Mouse (Mus musculus) large intestine, adult 2 months (tissue): Measurements from ENCODE around the gene Asb18. TPM values are rescaled to one million over a fixed set of nuclear protein-coding genes. Genes with fewer than 3 reads are reported as not detected.

Source experiments
- DNase-seq: peaks from one replicate; pipeline ENCODE4 v3.0.0-alpha.2; 2012; ENCODE audit warnings: low read depth, low spot score
- WGBS: fragments of 180-500 bp; shearing (Covaris S2); methylation state at CpG from one replicate; pipeline ENCODE4 v1.1.7; 2018; 5-methylcytosine and 5-hydroxymethylcytosine counted together
- polyA plus RNA-seq: library from polyadenylated mRNA; depleted of rRNA; stranded (reverse); fragments of >200 nt; gene quantifications from 2 replicates; pipeline ENCODE4 v1.2.3, GENCODE M21; 2012

Gene Asb18
- polyA plus RNA-seq, 1 experiment: not detected

DNA sequence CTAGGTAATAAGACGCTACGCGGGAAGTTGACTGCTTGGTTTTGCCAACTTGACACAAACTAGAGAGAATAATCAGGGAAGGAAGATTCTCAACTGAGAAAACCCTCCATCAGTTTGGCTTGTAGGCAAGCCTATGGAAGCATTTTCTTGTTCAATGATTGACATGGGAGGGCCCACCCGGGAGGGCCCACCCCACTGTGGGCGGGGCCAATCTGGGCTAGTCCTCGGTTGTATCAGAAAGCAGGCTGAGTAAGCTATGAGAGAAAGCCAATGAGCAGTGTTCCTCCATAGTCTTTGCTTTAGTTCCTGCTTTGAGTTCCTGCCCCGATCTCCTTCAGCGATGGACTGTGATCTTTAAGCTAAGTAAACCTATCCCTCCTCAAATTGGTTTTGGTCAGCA lies 38.1 kb downstream of the Asb18 start:
- WGBS: 65% methylated on average over 8 of the region's 8 CpGs
- no peak for DNase-seq

DNA sequence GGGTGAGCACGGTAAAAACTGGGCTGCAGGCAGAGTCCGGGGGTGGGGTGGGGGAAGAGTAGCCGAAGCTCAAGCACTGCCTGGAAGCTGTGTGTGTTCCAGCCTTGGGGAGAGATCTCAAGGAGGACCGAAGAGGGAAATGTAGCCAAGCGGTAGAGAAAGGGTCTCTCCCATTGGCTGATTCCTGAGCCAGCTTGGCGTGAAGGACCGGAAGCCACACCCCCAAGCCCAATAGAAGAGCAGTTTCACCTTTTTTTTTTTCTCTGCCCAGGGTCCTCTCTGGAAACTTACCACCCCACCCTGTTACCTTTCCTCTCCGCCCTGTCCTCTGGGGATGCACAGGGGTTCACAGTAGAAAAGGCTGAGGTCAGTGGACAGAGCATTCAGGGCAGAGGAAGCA lies 39.9 kb downstream of the Asb18 start:
- no peak for DNase-seq
- 68% methylated on average over 8 of the region's 8 CpGs for WGBS

DNA sequence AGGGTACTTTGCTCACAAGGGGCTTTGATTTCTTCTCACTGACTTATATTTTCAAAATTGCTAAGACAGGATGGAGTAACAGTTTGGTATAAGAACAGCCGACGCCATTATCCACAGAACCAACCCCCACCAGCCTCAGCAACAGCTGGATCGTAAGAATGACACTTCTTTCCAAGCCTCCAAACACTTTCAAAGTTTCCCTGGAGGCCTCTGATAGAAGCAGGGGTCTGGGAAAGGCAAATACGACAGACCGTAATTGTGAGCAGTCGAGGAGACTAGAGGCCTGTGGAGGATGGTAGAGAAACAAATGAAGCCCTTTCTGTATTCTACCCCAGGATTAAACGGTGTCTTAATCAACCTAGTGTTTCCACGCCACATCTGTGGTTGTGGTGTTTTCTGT lies 42.6 kb downstream of the Asb18 start:
- no peak for DNase-seq
- 43% methylated on average over 8 of the region's 8 CpGs for WGBS

DNA sequence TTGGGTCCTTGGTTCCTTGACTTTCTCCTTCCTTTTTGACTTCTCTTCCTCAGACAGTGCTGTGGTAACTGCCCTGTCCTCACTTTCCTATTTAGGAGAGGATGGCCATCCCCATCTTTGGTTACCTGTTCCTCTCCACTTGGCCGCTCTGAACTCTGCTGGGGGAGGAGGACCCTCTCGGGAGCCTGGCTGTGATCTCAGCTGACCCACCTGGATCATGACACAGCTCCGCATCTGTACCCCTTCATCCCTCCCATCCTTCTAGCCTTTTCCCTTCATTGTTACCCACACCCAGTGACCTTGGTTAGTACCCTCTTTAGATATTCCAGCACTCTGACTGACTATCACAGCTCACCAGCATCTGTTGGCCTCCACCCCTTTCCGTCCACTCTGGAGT lies 44.8 kb downstream of the Asb18 start:
- WGBS: 75% methylated on average over 4 of the region's 4 CpGs
- DNase-seq: no peak

DNA sequence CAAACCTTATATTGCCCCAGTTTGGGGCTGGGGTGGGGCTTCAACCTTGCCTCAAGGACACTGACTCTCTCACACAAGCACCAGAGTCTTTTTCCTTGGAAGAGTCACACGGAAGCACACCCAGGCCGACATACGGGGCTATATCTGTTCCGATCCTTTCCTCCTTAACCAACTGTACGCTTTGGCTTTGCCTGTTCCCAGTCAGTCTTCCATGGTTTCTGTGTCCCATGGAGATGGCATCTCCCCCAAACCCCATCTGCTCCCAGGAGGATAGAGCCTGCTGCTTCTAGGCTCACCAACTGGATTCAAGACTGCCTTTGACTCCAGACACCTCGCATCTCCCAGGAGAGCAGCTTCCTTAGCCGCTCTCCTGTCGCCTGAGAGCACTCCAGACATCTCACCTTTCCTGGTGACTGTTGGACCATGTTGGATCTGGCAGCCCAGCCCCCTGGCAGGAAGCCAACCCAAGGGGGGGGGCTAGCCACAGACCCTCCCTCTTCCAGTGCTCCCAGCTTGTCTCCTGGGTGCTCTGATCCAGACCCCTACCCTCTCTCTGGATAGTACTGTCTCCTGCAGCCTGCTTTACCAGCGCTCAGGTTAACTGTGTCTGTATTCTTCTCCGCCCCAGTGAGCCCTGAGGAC lies 45.3 kb downstream of the Asb18 start:
- WGBS: 45% methylated on average over 10 of the region's 10 CpGs
- DNase-seq: no peak

DNA sequence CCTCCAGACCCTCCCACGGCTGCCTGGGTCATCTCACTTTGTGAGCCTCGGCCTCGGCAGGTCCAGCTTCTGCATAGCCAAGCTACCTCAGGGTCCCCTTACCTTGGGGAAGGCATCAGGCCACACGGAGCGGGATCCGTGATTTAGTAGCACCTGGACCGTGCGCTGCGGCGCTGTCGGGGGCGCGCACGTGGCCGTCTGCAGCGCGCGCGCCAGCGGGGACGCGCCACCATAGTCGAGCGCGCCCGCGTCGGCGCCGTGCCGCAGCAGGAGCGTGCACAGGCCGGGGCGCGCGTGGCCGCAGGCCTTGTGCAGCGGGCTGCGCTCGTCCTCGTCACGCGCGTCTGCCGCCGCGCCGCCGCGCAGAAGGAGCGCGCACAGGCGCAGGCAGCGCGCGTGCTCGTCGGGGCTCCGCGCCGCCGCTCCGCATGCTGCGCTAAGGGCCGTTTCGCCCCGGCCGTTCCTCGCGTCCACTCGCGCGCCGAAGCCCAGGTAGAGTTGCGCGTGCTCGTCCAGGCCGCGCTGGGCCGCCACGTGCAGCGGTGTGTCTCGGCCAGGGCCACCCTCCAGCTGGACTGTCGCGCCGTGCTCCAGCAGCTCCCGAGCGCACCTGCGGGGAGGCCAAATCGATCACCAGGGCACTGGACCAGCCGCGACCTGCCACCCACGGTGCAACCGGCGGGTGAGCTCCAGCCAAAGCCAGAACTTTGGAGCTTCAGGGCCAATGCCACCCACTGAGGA lies 46.2 kb downstream of the Asb18 start:
- DNase-seq: no peak
- WGBS: 1% methylated on average over 95 of the region's 95 CpGs

DNA sequence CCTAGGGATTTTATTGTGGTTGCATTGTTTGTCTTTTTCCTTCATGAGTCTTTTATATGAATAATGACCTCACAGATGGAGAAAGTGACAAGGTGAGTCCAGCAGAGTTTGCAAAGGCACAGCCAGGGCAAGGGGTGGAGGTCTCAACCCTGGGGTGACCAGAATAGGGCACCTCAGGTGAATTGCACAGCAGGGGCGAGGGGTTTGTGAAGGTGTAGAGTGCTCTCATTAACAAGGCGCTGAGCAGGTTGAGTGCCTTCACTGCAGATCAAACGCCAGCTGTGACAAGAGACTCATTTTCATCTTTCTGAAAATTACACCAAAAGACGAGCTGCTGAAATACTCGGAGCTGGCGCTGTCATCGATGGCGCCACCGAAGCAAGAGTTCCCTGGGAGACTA lies 46.9 kb downstream of the Asb18 start:
- no peak for DNase-seq
- WGBS: 25% methylated on average over 9 of the region's 9 CpGs

DNA sequence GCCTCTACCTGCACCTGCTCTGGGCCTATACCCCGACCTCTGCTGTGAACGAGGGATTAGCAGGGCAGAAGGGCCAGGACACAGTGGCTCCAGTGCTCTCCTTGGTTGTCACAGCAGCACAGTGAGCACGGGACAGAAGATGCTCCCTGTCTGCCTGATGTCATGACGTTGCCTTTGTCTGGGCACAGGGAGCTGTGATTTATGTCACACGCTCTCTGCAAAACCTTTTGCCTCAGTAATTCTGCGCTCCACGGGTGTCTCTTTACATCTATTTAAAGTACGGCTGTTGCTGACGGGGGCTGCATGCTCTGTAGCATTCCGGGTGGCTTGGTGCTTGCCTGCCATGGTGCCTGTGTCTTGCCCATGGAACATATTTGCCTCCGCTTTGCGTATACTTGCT lies 50.0 kb downstream of the Asb18 start:
- WGBS: 75% methylated on average over 12 of the region's 12 CpGs
- no peak for DNase-seq

DNA sequence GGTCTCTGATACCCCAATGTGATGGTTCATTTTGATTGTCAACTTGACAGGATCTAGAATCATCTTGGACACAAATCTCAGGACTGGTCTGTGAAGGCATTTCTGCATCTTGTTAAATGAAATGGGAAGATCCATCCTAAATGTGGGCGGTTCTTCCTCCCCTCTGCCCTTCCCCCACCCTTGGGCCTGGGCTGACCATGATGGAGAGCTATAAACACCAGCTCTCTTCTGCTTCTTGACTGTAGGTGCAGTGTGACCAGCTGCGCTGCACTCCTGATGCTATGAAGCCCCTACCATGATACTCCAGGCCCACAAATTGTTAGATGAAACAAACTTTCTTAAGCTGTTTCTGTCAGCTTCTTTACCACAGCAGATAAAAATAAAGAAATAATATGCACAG lies 51.2 kb downstream of the Asb18 start:
- DNase-seq: no peak
- WGBS: 85% methylated on average over 2 of the region's 2 CpGs

DNA sequence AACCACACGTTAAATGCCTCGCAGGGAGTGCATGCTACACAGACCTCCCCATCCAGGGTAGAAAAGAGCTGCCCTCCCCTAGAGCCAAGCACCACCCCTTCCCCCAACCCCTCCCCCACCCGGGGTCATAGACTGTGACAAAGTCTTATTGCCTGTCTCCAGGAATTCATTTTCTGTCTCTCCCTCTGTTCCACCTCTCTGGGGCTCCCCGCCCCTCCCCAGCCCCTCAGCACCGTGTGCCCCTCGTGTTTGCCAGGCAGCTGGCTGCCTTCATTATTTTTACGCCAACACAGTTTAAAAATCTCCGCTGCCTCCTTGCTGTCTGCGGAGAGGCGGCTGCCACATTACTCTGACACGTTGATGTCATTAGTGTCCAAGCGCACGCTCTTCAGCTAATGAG lies 52.4 kb downstream of the Asb18 start:
- no peak for DNase-seq

DNA sequence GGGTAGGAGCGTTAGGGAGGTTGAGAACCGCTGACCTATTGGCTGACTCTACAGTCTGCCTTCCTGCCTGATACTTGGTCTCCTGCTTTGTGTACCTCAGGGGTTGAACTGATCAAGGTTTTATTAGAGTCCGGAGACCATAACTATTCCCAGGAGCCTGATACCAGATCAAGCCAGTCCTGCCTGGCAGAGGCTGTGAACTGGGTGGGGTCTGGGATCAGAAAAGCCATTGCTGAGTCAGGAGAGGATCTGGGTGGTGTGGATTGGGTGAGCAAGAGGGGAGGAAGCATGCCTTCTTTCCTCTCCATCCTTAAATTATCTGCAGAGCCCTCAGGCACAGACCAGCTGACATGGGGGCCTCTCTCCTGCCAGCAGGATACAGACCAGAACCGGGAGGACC lies 55.1 kb downstream of the Asb18 start:
- DNase-seq: no peak
- WGBS: 78% methylated on average over 4 of the region's 4 CpGs

More for the DNA sequence above, 52.4 kb downstream of the Asb18 start:
- WGBS: 31% methylated on average over 13 of the region's 13 CpGs

DNA sequence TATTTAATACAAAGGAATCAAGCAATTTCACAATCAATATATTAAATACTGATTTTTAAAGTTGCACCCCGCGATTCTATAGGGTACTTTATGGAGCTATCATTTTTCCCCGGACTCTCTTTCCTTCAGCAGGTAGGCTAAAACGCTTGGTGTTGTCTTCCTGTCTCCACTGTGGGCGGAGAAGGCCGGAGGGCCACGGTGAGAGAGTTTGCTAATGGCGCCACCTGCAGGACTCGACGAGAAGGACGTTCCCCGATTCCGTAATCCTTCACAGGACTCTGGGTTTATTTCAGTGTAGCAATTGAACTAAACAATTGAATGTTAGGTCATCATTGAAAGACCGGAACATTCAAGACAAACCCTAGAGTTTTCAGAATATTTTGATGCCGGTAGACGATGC lies 71.3 kb downstream of the Asb18 start:
- WGBS: 3% methylated on average over 16 of the region's 16 CpGs
- peak; percentile 28 for DNase-seq

DNA sequence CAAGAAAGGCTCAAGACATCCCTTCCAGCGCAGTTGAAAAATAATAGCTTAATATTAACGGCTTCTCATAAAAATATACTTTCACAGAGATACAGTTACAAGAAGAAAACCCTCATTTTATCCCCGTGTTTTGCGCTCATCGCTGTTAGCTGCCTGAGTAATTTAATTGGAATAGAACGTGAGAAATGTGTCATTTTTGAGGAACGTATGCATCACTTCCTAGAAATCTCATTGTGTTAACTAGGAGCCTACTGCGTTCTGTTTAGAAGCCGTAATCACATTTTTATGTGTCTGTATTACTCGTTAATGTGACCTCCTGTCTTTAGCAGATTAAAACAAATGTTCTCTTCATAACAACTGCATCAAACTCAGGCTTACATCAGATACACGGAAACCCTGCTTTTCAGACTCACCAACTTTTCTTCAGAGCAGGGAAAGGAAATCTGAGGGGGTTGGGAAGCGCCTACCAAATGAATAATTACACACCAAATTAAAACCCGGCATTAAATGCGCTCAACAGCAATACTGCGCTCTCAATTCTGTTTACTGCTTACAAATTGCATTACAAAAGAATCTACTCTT lies 72.0 kb downstream of the Asb18 start:
- 13% methylated on average over 15 of the region's 15 CpGs for WGBS
- no peak for DNase-seq

DNA sequence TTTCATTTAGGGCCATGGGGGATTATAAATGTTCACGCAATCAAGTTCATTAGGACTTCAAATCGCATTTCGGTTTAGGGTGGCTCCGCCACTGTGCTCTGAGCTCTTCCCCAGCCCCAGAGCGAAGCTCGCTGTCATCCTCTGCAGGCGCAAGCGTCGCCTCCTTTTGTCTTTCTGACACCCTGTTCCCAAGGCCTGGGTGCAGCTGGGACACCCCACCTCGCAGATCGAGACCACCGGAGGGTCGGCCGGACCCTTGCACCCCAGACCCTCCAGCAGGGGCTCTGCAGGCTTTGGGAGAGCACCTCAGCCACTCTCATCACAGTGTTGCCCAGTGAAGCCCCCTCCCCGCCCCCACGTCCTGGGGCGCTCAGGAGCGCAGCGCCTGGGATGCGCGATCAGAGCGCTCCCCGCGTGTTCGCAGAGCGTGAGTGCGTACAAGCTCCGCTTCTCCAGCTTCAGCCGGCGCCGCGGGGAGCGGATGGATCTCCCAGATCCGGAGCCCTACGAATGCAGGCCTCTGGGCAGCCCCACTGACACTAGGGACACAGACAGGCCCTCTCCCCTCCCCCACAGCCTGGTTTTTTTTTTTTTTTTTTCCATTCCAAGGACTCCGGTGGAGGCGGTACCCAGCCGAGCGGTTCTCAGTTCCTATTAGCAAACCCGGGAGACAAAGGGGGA lies 72.6 kb downstream of the Asb18 start:
- 4% methylated on average over 40 of the region's 40 CpGs for WGBS
- DNase-seq: no peak

DNA sequence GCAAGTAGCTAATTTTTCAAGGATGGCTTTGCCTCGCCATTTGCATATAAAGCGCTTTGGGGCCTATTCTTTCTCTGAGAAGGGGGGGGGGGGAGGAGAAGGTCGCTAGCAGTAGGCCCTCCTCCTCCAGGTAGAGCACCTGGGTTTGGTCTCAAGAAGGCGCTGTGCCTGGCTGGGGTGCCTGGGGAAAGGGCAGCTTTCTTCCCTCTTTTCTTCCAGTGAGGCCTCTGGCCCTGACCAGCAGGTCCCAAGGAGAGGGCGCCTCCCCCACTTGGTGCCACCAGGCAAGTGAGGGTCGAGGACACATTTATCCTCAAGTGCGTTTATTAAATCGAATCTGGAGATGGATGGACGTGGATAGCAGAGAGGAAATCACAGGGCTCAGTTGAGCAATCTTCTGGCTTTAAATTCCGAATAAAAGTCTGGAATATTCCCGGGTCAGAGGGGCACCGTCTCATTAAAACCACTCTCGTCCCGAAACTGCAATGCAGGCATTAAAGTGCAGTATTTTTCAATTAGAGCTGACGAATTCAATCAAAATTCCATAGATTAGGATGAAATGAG lies 73.4 kb downstream of the Asb18 start:
- WGBS: 23% methylated on average over 15 of the region's 15 CpGs
- DNase-seq: no peak

DNA sequence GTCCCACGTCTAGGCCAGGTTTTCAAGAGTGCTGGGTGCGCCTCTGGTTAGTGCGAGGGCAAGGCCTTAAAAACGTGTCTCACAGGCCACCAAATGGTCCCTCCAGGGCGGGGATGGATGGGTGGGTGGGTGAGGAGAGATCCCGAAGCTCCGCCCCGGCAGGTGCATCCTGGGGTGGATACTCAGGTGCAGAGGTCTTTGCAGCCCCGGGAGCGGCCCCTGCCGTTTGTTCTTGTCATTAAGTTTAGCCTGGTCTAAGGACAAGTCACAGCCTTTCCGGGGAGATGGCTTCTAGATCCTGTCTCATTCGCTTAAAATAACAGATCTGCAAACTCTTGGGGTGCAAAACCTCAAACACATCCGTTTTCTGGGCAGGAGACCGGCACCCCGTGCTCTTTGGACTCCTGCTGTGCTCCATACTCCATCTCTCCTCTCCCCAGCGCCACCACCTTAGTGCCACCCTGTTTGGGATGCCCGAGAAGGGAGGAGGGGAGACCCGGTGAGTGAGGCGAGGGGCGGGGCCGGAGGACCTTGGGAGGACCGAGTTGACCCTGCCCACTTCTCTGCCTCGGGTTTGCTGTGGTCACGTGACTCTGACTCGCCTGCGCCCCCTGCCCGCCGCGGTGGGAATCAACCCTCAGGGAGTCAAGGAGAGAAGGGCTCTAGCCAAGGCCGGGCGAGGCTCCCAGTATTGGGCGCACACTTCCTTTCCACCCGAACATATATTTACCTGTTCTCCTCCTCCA lies 74.3 kb downstream of the Asb18 start:
- 5% methylated on average over 34 of the region's 34 CpGs for WGBS
- DNase-seq: no peak

DNA sequence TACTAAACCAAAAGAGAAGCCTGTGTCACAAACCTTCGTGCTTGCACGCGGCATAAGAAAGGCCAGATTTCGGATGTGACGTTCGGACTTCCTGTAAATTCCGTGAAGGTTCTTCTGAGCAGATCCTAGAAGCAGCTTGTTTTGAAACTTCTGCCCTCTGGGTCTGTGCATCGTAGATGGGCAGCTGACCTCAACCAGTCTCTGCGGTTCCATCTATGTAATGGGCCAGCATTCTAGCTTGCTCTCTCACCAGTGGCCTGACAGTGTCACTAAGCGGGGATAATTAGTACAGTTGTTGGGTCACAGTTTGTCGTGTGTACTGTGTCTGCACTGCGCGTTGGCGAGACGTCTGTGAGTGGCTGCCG lies 74.9 kb downstream of the Asb18 start:
- WGBS: 34% methylated on average over 16 of the region's 16 CpGs

DNA sequence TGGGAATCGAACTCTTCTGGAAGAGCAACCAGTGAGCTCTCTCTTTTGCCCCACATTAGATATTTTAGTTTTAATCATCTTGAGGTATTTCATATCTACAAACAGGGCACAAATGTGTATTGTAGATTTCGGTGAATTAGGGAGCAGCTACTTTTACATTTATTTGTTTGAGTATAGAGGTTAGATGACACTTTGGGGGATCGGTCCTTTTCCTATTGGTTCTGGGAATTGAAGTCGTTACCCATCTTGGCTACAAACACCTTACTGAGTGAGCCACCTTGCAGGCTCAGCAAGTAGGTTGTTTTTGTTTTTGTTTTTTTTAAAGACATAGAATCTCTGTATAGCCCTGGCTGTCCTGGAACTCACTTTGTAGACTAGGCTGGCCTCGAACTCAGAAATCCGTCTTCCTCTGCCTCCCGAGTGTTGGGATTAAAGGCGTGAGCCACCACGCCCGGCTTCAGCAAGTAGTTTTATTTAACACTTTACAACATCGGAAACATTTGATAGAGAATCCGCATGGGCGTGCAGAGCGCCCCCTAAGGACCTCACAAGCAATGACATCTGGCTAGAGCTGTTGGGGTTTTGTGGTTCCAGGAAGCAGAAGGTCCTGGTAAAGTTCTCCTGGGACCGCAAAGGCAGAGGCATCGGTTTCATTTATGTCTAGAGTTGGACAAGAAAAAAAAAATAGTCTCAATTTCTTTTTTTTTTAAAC lies 75.4 kb downstream of the Asb18 start:
- WGBS: 31% methylated on average over 16 of the region's 16 CpGs
- DNase-seq: no peak

More for the DNA sequence above, 74.9 kb downstream of the Asb18 start:
- no peak for DNase-seq
